In the genomic region with DNA sequence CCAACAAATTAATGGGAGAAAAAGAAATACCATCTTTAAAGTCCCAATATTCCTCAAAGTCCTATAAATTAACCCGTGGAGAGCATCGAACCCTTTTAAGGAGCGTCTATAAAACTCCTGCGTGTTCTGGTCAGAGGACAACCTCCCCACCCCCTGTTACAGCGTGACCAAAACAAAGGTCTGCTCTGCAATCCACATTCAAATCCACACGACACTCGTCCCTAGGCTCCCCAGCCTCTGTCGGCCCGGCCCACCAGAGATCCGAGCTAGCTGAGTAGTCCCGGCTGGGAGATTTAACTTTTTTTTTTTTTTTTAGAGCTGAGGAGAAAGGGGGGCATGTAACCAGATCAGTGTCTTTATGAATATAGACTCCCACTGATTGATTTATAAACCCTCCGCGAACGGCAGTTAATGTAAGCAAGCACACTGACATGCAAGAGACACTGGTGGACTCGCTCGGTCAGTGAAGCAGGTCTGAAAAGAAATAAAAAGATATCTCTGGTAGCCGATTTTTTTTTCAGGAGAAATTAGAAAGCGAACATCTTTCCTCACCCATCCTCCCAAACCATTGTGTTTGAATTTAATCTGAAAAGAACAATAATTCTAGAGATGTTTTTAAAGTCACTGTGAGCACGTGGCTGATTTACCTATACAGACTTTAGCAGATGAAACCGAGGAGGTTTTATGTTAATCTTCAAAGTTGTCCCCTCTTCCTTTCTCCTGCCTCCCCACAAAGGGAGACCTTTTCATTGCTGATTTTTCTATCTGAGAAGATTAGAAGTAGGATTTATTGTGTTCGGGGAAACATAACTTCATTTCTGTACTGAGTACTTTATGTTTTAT, we compare ENCODE assay signal across 17 mouse cellular contexts. TPM values are rescaled to one million over a fixed set of nuclear protein-coding genes. Genes with fewer than 3 reads are reported as not detected.
DNase-seq lines count a peak whose midpoint lies in the region; ATAC-seq and TF ChIP-seq lines count a peak whose summit lies in the region.
"Had no signal": no experiment of that assay in that cellular context is flagged by ENCODE, and none has a peak within 500 bp of the region (broad histone marks: within the 10 kb centered on the region; RNA-seq: fewer than 3 reads in every experiment).

No protein-coding gene starts in this region.

- no peaks in the 10 kb centered on the region for H3K36me3 ChIP-seq in heart, embryonic 10.5 days
- no peaks in the 10 kb centered on the region for H3K36me3 ChIP-seq in heart, adult 2 months (ENCODE audit: control insufficient read depth, insufficient read depth, low read length)
- H3K36me3 ChIP-seq in kidney, embryonic 16.5 days (ENCODE audit: insufficient read depth, low read length) = no peaks in the 10 kb centered on the region
- H3K36me3 ChIP-seq in limb, embryonic 14.5 days (ENCODE audit: control insufficient read depth, insufficient read depth, low read length) = no peaks in the 10 kb centered on the region
- H3K36me3 ChIP-seq in liver, postnatal 0 days (replicated peaks; ENCODE audit: insufficient read depth, low read length) = no peaks in the 10 kb centered on the region
- H3K36me3 ChIP-seq: embryonic facial prominence, embryonic 15.5 days had no signal

- DNase-seq in heart, embryonic 10.5 days (ENCODE audit: low spot score) = no peak
- no peak for DNase-seq in heart, adult 2 months
- DNase-seq in kidney, adult 18-20 months = no peak
- DNase-seq in embryo, embryonic 9.5 days (ENCODE audit: extremely low spot score) = peak; percentile 51
- no peak for DNase-seq in limb, embryonic 14.5 days (ENCODE audit: low spot score)
- no peak for DNase-seq in gastrocnemius, adult 8-10 months (ENCODE audit: low spot score in 2 of 2)
- DNase-seq in liver, postnatal 0 days = no peak
- DNase-seq: cerebellum, adult 2 months; gastrocnemius, postnatal 25 days; thymus, postnatal 14 days had no signal

- no peak for TF ChIP-seq EP300 in heart, adult 2 months (IDR thresholded peaks at IDR 0.05; ENCODE audit: insufficient read depth, low read depth, low read length)
- no peak for TF ChIP-seq EP300 in liver, postnatal 0 days (IDR thresholded peaks at IDR 0.05; ENCODE audit: low read depth)

- TF ChIP-seq POLR2A in heart, adult 2 months (IDR thresholded peaks at IDR 0.05; ENCODE audit: insufficient read depth, low read depth, low read length) = no peak
- TF ChIP-seq POLR2A in limb, embryonic 14.5 days (IDR thresholded peaks at IDR 0.05; ENCODE audit: borderline replicate concordance, extremely low read depth, insufficient read depth, insufficient read length) = no peak

- H3K27me3 ChIP-seq in heart, embryonic 10.5 days (ENCODE audit: insufficient read depth, poor library complexity, severe bottlenecking) = peaks cover 90% of the 10 kb centered on the region
- peaks cover 20% of the 10 kb centered on the region for H3K27me3 ChIP-seq in heart, adult 2 months (ENCODE audit: control insufficient read depth, insufficient read depth, low read length)
- H3K27me3 ChIP-seq in kidney, embryonic 16.5 days (ENCODE audit: insufficient read depth, low read length) = peaks cover 91% of the 10 kb centered on the region
- H3K27me3 ChIP-seq in limb, embryonic 14.5 days (ENCODE audit: control insufficient read depth, insufficient read depth, low read length) = peaks cover 93% of the 10 kb centered on the region
- H3K27me3 ChIP-seq in liver, postnatal 0 days (ENCODE audit: insufficient read depth, low read length) = peaks cover 93% of the 10 kb centered on the region

- H3K4me3 ChIP-seq in heart, embryonic 10.5 days = peak overlapping the region; percentile 53
- no peak overlapping the region for H3K4me3 ChIP-seq in heart, adult 2 months
- peak overlapping the region; percentile 23 for H3K4me3 ChIP-seq in kidney, embryonic 16.5 days (ENCODE audit: low read length)
- no peak overlapping the region for H3K4me3 ChIP-seq in limb, embryonic 14.5 days (replicated peaks; ENCODE audit: low read length)
- H3K4me3 ChIP-seq in liver, postnatal 0 days (ENCODE audit: low read depth, low read length) = no peak overlapping the region
- H3K4me3 ChIP-seq: embryonic facial prominence, embryonic 15.5 days; forebrain, embryonic 13.5 days; layer of hippocampus, adult 2 months had no signal

- no peak for TF ChIP-seq CTCF in heart, adult 2 months (IDR thresholded peaks at IDR 0.05)
- TF ChIP-seq CTCF in liver, postnatal 0 days (IDR thresholded peaks at IDR 0.05; ENCODE audit: low read depth) = no peak

- peak overlapping the region; percentile 34 for H3K4me2 ChIP-seq in kidney, embryonic 16.5 days (replicated peaks; ENCODE audit: low read depth, low read length)
- H3K4me2 ChIP-seq in limb, embryonic 14.5 days (replicated peaks; ENCODE audit: low read depth, low read length, severe bottlenecking) = no peak overlapping the region
- H3K4me2 ChIP-seq in liver, postnatal 0 days (ENCODE audit: low read depth, low read length) = no peak overlapping the region
- H3K4me2 ChIP-seq: forebrain, embryonic 13.5 days had no signal

- H3K4me1 ChIP-seq in heart, embryonic 10.5 days = peaks cover 37% of the 10 kb centered on the region
- no peaks in the 10 kb centered on the region for H3K4me1 ChIP-seq in heart, adult 2 months (ENCODE audit: control insufficient read depth, insufficient read depth, low read length)
- H3K4me1 ChIP-seq in kidney, embryonic 16.5 days (ENCODE audit: insufficient read depth, low read length) = peaks cover 8% of the 10 kb centered on the region; the same call in 1 of the 2 replicates
- peaks cover 5% of the 10 kb centered on the region; the same call in 1 of the 2 replicates for H3K4me1 ChIP-seq in limb, embryonic 14.5 days (ENCODE audit: control insufficient read depth, insufficient read depth, low read length)
- peaks cover 4% of the 10 kb centered on the region for H3K4me1 ChIP-seq in liver, postnatal 0 days (ENCODE audit: insufficient read depth)
- H3K4me1 ChIP-seq: forebrain, embryonic 13.5 days had no signal

- H3K9ac ChIP-seq in heart, adult 2 months (ENCODE audit: low read depth, low read length) = no peak overlapping the region
- no peak overlapping the region for H3K9ac ChIP-seq in kidney, embryonic 16.5 days (replicated peaks; ENCODE audit: low read length)
- H3K9ac ChIP-seq in limb, embryonic 14.5 days (ENCODE audit: low read depth, low read length, severe bottlenecking) = no peak overlapping the region
- no peak overlapping the region for H3K9ac ChIP-seq in liver, postnatal 0 days (replicated peaks)
- H3K9ac ChIP-seq: embryonic facial prominence, embryonic 15.5 days; forebrain, embryonic 13.5 days; liver, embryonic 14.5 days had no signal

- intact Hi-C loops in heart, adult 2 months (cut with DNase I) = no loop called here

- no peak for ATAC-seq in kidney, embryonic 16.5 days (ENCODE audit: low FRiP score, low TSS enrichment)
- ATAC-seq in limb, embryonic 14.5 days (ENCODE audit: low FRiP score, low read depth) = peak; percentile 34; the same call in 1 of the 2 replicates
- no peak for ATAC-seq in liver, postnatal 0 days
- ATAC-seq: forebrain, embryonic 13.5 days had no signal

- no peaks in the 10 kb centered on the region for H3K79me2 ChIP-seq in heart, adult 2 months (replicated peaks; ENCODE audit: control insufficient read depth, insufficient read depth, low read length)

- WGBS in heart, embryonic 10.5 days = 2% methylated on average over 21 of the region's 21 CpGs
- WGBS in heart, adult 2 months = 19% methylated on average over 21 of the region's 21 CpGs
- WGBS in kidney, embryonic 16.5 days = 2% methylated on average over 21 of the region's 21 CpGs
- 2% methylated on average over 21 of the region's 21 CpGs for WGBS in limb, embryonic 14.5 days
- 8% methylated on average over 21 of the region's 21 CpGs for WGBS in liver, postnatal 0 days (ENCODE audit: insufficient replicate concordance)

- no peaks in the 10 kb centered on the region for H3K9me3 ChIP-seq in heart, embryonic 10.5 days
- H3K9me3 ChIP-seq in kidney, embryonic 16.5 days (ENCODE audit: low read length) = no peaks in the 10 kb centered on the region
- no peaks in the 10 kb centered on the region for H3K9me3 ChIP-seq in limb, embryonic 14.5 days (ENCODE audit: control insufficient read depth, low read length)
- no peaks in the 10 kb centered on the region for H3K9me3 ChIP-seq in liver, postnatal 0 days (ENCODE audit: low read length)
- H3K9me3 ChIP-seq: embryonic facial prominence, embryonic 15.5 days; forebrain, embryonic 13.5 days had no signal

- H3K27ac ChIP-seq in heart, embryonic 10.5 days = 0 out of 2 replicates have a peak overlapping the region, but pooled peaks have one; percentile 36
- no peak overlapping the region for H3K27ac ChIP-seq in heart, adult 2 months
- H3K27ac ChIP-seq in kidney, embryonic 16.5 days (ENCODE audit: low read length) = no peak overlapping the region
- H3K27ac ChIP-seq in limb, embryonic 14.5 days (replicated peaks; ENCODE audit: low read depth, low read length) = no peak overlapping the region
- no peak overlapping the region for H3K27ac ChIP-seq in liver, postnatal 0 days (ENCODE audit: low read depth)
- H3K27ac ChIP-seq: embryonic facial prominence, embryonic 15.5 days; forebrain, embryonic 13.5 days; layer of hippocampus, adult 2 months; liver, embryonic 14.5 days; macrophage had no signal

RNA-seq across cellular contexts. Expression of a gene that starts 23.0 kb away (rescaled TPM):
- polyA plus RNA-seq in heart, embryonic 10.5 days (2016; fragmentation: Nextera tagmentation; extraction: Ambion mirVana) = 35.1 and 60.0 TPM in 2 replicates
- total RNA-seq in heart, adult 2 months (2021) = under 1 TPM; 0.30 to 0.76 TPM
- 1.8 and 2.7 TPM in 2 replicates for polyA plus RNA-seq in heart, adult 2 months (2012; rRNA removed)
- 7.2 and 10.3 TPM in 2 replicates for polyA plus RNA-seq in kidney, embryonic 16.5 days (2015; fragmentation: Nextera tagmentation; extraction: Ambion mirVana)
- polyA plus RNA-seq in limb, embryonic 14.5 days (2012; rRNA removed) = 13.3 and 16.0 TPM in 2 replicates
- polyA plus RNA-seq in limb, embryonic 14.5 days (2014; fragmentation: Nextera tagmentation; extraction: Ambion mirVana) = 11.9 and 12.2 TPM in 2 replicates
- total RNA-seq in gastrocnemius, adult 8-10 months (2022) = 1 to 10 TPM; 4.0 to 6.1 (median 5.5) TPM
- polyA plus RNA-seq in liver, postnatal 0 days (2015; fragmentation: Nextera tagmentation; extraction: Ambion mirVana) = 0.20 and 0.33 TPM in 2 replicates
- total RNA-seq: layer of hippocampus, adult 2 months; left cerebral cortex, postnatal 14 days had no signal
- polyA plus RNA-seq: macrophage had no signal

Comparison
In these comparisons a context has a peak if more than half of its experiments do, and no peak if none do; other contexts are left out.
1. H3K4me3 ChIP-seq: peak in heart, embryonic 10.5 days (single experiment) and kidney, embryonic 16.5 days (single experiment); none in heart, adult 2 months (single experiment), limb, embryonic 14.5 days (single experiment) and liver, postnatal 0 days (single experiment).